Mouse (Mus musculus) left cerebral cortex, adult 18-20 months (tissue): Measurements from ENCODE around the gene Veph1. TPM values are rescaled to one million over a fixed set of nuclear protein-coding genes. Genes with fewer than 3 reads are reported as not detected.
"Not testable (repeated sequence)": the region's sequence is repeated elsewhere in the genome, so short reads cannot be mapped to it uniquely, and the experiment has no call there.

ENCODE experiments used
- DNase-seq, 2 experiments: peaks; one replicate each; pipeline ENCODE4 v3.0.0; 2021 to 2022; ENCODE audit warnings: low spot score in 2 of 2, mixed read lengths in 1 of 2
- long read RNA-seq, 2 experiments: library from polyadenylated mRNA; stranded (forward); transcript quantifications; one replicate each; pipeline ENCODE4 v2.0.0; 2021
- total RNA-seq, 2 experiments: library from RNA; stranded (reverse); gene quantifications; 2 replicates each; pipeline ENCODE4 v1.2.3; 2021

The Veph1 gene
- under 1 TPM in 1 of 2 experiments, not detected in 1; 0.19 TPM for total RNA-seq
- long read RNA-seq, experiment 1: 0 reads
- long read RNA-seq, experiment 2, partial matches to known transcripts: 0 of 1 reads
- long read RNA-seq, experiment 2, other reads (novel, unspliced or antisense): 1 of 1 reads

DNA sequence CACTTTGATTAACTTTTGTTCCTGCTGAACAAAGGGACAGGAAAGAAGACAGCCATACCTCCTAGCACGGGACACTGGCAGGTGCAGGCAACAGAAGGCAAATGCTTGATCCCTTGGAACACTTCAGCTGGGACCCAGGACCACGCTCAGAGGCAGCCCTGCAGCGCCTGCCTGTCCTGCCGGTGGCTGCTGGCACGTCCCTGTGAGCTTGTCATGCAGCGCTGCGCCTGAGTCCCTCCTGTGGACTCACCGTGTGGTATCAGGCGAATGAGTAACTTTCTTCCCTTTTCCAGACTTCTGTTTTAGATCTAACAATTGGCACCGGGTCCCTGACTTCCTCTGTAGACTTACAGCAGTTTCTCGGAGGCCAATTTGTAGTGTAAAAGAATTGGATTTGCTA, at the start of gene Veph1:
Gene Veph1 (minus strand): TSS at position 293 of the 400 bp plus-strand sequence.
- DNase-seq: no peak

- no peak for DNase-seq
These were observed 44.1 kb upstream of the Veph1 start for GRCm38 (mm10) chr3:66340742-66341141.

DNA sequence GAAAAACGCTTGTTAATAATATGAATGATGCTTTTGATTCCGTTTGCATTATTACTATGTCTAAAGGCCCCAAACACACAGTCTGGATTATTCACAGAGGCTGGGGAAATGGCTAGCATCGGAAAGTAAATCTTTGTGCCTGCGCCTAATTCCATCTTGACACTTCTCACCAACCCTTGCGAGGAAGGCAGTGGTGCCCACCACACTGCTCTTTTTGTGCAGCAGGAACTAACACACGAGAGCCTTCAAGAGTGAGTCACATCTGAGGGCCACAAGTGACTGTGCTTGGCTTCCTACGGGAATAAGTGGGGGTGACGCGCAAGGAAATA, 35.7 kb upstream of the Veph1 start:
- DNase-seq: no peak

GRCm38 (mm10) chr3:66331592-66332400, 35.2 kb upstream of the Veph1 start:
- peak; percentile 47 to 69 for DNase-seq

DNA sequence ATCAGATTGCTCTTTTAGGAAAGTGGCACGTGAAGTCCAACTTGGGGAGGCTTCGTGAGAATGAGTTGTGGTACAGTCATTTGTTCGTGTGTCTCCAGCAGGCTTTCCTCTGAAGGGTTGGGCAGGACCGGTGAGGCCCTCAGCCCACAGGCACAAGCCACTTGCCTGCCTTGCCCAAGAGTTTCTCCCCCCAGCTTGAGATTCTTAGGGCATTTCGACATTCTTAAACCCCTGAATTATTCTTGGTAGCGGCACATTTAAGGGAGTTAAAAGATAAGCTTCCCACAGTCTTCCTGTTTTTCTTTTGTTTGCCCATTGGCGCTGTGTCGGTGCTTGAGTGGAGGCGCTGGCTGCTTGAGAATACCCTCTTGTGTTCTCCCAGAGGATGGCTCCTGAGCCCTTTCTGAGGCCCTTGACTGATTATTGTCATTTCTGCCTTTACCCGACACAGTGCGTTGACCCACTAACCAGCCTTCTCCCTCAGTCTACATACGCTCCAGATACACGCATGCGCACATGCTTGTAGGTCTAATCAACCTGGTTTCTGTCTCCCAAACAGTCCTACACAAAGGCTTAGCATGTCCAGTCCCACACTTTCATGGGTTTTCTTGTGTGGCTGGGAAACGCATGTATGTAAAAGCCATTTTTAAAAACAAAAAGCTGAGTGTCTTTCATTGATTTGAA, 34.4 kb upstream of the Veph1 start:
- no peak for DNase-seq

DNA sequence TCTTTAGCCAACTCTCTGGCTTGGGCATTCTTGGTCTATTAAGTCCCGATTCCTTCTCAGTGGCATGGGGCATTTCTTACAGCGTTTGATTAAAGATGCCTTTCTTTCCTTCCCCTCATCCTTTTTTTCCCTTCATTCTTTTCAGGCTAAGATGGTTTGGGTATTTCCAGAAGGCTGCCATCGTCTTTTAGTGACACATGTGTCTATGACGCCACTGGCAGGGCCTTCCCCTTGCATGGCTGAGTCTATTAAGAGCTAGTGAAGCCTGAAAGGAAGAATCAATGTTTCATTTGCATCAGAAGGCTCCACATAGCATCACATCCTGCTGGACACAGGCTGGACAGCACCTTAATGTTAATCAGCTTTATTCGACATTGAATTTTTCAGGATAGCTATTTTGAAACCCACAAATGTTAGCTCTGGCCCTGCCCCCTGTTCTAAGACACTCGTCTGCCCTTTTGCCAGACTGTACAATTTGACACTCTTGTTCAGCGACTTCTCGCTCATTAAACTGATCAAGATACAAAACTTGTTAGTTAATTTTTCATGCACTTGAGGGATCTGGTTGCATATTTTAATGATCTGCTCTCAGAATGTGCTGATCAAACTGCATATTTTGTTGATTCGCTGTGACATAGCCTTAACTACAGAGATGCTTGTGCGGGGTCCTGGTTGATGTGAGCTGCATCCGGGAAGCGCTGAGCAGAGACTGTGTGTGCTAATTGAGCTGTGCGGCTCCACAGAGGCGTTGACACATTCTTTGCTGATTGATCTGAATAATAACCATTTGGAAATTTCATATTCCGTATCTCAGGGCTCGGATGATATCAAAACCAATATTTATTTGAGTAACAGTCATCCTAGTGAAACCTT, 29.6 kb upstream of the Veph1 start:
- DNase-seq: no peak

- no peak for DNase-seq
These were observed 28.9 kb upstream of the Veph1 start for GRCm38 (mm10) chr3:66325486-66325951.

GRCm38 (mm10) chr3:66314793-66315715, 18.4 kb upstream of the Veph1 start:
- no peak for DNase-seq

- no peak for DNase-seq
These were observed 13.9 kb upstream of the Veph1 start for GRCm38 (mm10) chr3:66310586-66310985.

DNA sequence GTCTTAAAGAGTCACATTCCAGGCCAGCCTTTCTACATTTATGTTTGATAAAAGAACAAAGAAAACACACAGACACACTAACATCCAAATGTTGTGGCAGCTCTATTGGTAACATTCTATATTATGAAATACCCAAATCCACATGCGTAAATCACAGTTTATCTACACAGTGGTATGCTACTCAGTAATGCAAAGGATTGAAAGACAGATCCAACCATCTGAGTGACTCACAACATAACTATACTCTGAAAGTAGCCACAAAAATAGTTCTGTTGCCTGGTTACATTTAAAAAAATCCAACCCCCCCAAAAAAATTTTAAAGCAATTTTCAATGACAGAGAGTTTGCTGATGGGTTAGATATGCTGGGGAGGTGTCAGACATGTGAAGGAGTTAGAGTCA, 12.9 kb upstream of the Veph1 start:
- DNase-seq: no peak

GRCm38 (mm10) chr3:66295236-66295635, 1.4 kb downstream of the Veph1 start:
- DNase-seq: no peak

DNA sequence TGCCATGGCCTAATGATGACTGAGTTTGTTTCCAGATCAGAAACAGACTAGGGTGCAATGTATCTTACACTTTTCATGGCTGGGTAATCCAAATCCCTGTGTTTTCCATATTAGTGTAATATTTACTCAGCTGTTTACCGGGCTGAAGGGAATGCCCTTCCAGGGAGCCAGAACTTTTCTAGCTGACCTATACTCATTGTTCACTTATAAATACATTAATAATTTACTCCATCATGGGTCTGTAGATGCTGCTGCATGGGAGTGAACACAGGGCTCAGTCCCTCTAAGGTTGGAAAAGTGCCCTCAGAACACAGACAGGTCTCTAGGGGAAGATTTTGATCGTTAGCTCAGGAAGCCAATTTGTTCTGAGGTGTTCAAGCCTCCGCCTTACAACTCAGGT, 1.9 kb downstream of the Veph1 start:
- DNase-seq: no peak

- DNase-seq: no peak
These were observed 4.2 kb downstream of the Veph1 start for GRCm38 (mm10) chr3:66292356-66292946.

GRCm38 (mm10) chr3:66263270-66263669, 33.4 kb downstream of the Veph1 start:
- no peak for DNase-seq

GRCm38 (mm10) chr3:66262319-66262718, 34.3 kb downstream of the Veph1 start:
- DNase-seq: no peak

GRCm38 (mm10) chr3:66254504-66255105, 42.0 kb downstream of the Veph1 start:
- peak in 1 of 2 experiments; percentile 17 for DNase-seq

GRCm38 (mm10) chr3:66251842-66252241, 44.8 kb downstream of the Veph1 start:
- no peak for DNase-seq

GRCm38 (mm10) chr3:66240476-66240875, 56.2 kb downstream of the Veph1 start:
- no peak for DNase-seq

GRCm38 (mm10) chr3:66236234-66236871, 60.3 kb downstream of the Veph1 start:
- not testable (repeated sequence) for DNase-seq
